Mouse (Mus musculus) heart, postnatal 10 days (tissue): ENCODE results near the gene Gm17490. TPM values are rescaled to one million over a fixed set of nuclear protein-coding genes. Genes with fewer than 3 reads are reported as not detected.

Experiments used
- total RNA-seq, 2 experiments: library from RNA; stranded (reverse); gene quantifications; 2 replicates each; pipeline ENCODE4 v1.2.3; 2021

Gm17490 gene
- total RNA-seq, 2 experiments from 2014 or later = not detected

Other genes starting within 250 kb of the Gm17490 start
- 10 to 100 TPM in 1 of 2 experiments, 1 to 10 TPM in 1; 9.9 to 17.4 TPM for gene Pfkfb3, start 72.2 kb downstream of the Gm17490 start, total RNA-seq
- gene Rbm17, start 22.1 kb downstream of the Gm17490 start, total RNA-seq = 10 to 100 TPM; 64.9 to 80.2 TPM
- gene Il2ra, start 16.5 kb upstream of the Gm17490 start, total RNA-seq = under 1 TPM; 0.29 to 0.64 TPM
- 10 to 100 TPM; 24.6 to 31.6 TPM for gene Il15ra, start 79.0 kb upstream of the Gm17490 start, total RNA-seq
- gene Fbh1, start 151.3 kb upstream of the Gm17490 start, total RNA-seq = 10 to 100 TPM; 77.2 to 80.4 TPM
- gene Ankrd16, start 151.6 kb upstream of the Gm17490 start, total RNA-seq = 10 to 100 TPM; 27.3 to 31.1 TPM